Mouse (Mus musculus) hindbrain, embryonic 11.5 days (tissue): Measurements from ENCODE around the gene Ythdf2. TPM values are rescaled to one million over a fixed set of nuclear protein-coding genes. Genes with fewer than 3 reads are reported as not detected.

Source experiments
- ATAC-seq: fragments of 200-750 bp; cut with Nextera tagmentation; 2 replicates; pipeline ENCODE4 v1.8.0; 2017; ENCODE audit warnings: mild to moderate bottlenecking, moderate TSS enrichment, moderate library complexity; ENCODE audit not compliant: low FRiP score
- DNase-seq: peaks from one replicate; pipeline ENCODE4 v3.0.0-alpha.2; 2015; ENCODE audit warnings: low spot score
- H3K27ac ChIP-seq: fragments of 300-500 bp; sonication (generic); 2 replicates; pipeline ENCODE4 v1.5.1; 2014; ENCODE audit warnings: mild to moderate bottlenecking, low read depth, low read length
- H3K27me3 ChIP-seq: fragments of 300-500 bp; sonication (generic); 2 replicates; pipeline ENCODE4 v1.6.1; 2014; ENCODE audit warnings: mild to moderate bottlenecking, low read length, moderate library complexity, mixed read lengths; ENCODE audit not compliant: control insufficient read depth, insufficient read depth
- H3K36me3 ChIP-seq: fragments of 300-500 bp; sonication (generic); 2 replicates; pipeline ENCODE4 v1.6.1; 2014; ENCODE audit warnings: mild to moderate bottlenecking, low read length, moderate library complexity, mixed read lengths; ENCODE audit not compliant: control insufficient read depth, insufficient read depth
- H3K4me1 ChIP-seq: fragments of 300-500 bp; sonication (generic); replicated peaks from 2 replicates; pipeline ENCODE4 v1.6.1; 2014; ENCODE audit warnings: low read length, mixed read lengths; ENCODE audit not compliant: control insufficient read depth, insufficient read depth
- H3K4me2 ChIP-seq: fragments of 300-500 bp; sonication (generic); replicated peaks from 2 replicates; pipeline ENCODE4 v1.6.1; 2014; ENCODE audit warnings: mild to moderate bottlenecking, low read depth, low read length
- H3K4me3 ChIP-seq: fragments of 300-500 bp; sonication (generic); 2 replicates; pipeline ENCODE4 v1.5.1; 2014; ENCODE audit warnings: low read depth, low read length
- H3K9ac ChIP-seq: fragments of 300-500 bp; sonication (generic); 2 replicates; pipeline ENCODE4 v1.6.1; 2014; ENCODE audit warnings: low read depth, low read length
- H3K9me3 ChIP-seq: fragments of 300-500 bp; sonication (generic); 2 replicates; pipeline ENCODE4 v1.6.1; 2016; ENCODE audit warnings: low read length; ENCODE audit not compliant: control insufficient read depth
- whole genome bisulfite sequencing: fragments of 180-500 bp; shearing (Covaris S2); extraction: QIAGEN DNeasy Blood & Tissue Kit; methylation state at CpG from one replicate; pipeline ENCODE4 v1.1.7; 2014; 5-methylcytosine and 5-hydroxymethylcytosine counted together
- polyA plus RNA-seq: library from polyadenylated mRNA; unstranded; fragments of >200 nt; fragmentation: Nextera tagmentation; extraction: Ambion mirVana; gene quantifications from 2 replicates; pipeline ENCODE4 v1.2.1, GENCODE M21; 2014

Gene Ythdf2
- polyA plus RNA-seq, 1 experiment from 2014 or later = 161 TPM

DNA sequence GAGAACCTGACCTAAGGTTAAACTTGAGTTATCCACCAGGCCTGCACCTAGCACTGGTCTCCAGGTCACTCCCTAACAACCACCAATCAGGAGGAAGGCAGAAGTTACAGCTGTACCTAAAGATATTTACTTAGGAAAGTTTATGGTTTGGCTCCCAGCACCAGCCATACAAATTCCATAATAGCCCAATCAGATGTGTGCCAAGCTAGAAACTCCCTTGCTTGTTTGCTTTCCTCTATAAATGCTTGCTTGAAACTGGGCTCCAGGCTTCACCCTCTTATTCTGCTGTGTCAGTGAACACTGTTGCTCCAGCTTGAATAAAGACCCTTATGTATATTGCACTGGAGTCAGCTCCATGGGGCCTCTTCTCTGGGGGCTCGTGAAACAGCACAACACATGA is 60.4 kb downstream of the Ythdf2 start:
- Histone ChIP-seq H3K9ac (no peak overlapping the region), H3K4me1 (no peaks in the 10 kb centered on the region), H3K27ac (no peak overlapping the region), H3K9me3 (no peaks in the 10 kb centered on the region), H3K27me3 (no peaks in the 10 kb centered on the region), H3K36me3 (no peaks in the 10 kb centered on the region), H3K4me3 (no peak overlapping the region), H3K4me2 (no peak overlapping the region)
- DNase-seq (no peak), ATAC-seq (no peak)
- WGBS = 74% methylated on average over 1 of the region's 1 CpGs

- Histone ChIP-seq H3K4me3 (no peak overlapping the region), H3K9me3 (no peaks in the 10 kb centered on the region), H3K36me3 (no peaks in the 10 kb centered on the region), H3K4me1 (no peaks in the 10 kb centered on the region), H3K9ac (no peak overlapping the region), H3K4me2 (no peak overlapping the region), H3K27me3 (peaks cover 39% of the 10 kb centered on the region), H3K27ac (no peak overlapping the region)
- no peak for ATAC-seq
- DNase-seq = no peak
- WGBS = 75% methylated on average over 5 of the region's 5 CpGs
Observed at GRCm38 (mm10) chr4:132146201-132146600, 65.9 kb downstream of the Ythdf2 start.

DNA sequence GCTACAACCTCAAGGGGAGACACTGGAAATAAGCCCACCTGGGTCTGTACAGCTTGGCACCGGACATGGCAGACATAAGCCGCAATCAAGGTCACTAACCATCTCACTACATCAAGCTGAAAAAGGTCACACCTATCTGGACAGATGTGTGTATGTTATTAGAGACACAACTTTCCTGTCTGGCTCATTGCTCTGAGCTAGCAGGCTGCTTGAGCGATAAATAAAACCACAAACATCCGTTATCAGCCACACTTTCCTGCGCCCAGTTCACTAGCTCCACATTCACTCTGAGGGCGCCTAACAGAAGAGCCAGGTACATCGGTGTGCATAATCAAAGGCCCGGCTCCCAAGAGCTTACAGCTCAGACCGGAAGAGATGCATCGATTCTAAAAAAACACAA is 67.0 kb downstream of the Ythdf2 start:
- H3K4me3 ChIP-seq = no peak overlapping the region
- peaks cover 39% of the 10 kb centered on the region for H3K27me3 ChIP-seq
- no peak overlapping the region for H3K4me2 ChIP-seq
- WGBS = 38% methylated on average over 10 of the region's 10 CpGs
- no peaks in the 10 kb centered on the region for H3K9me3 ChIP-seq
- ATAC-seq (no peak), DNase-seq (peak; percentile 5)
- no peaks in the 10 kb centered on the region for H3K4me1 ChIP-seq
- no peaks in the 10 kb centered on the region for H3K36me3 ChIP-seq
- H3K27ac ChIP-seq = no peak overlapping the region
- H3K9ac ChIP-seq = no peak overlapping the region

GRCm38 (mm10) chr4:132144080-132144841 is 67.8 kb downstream of the Ythdf2 start, which contains the start of gene Oprd1:
TSS of gene Oprd1 (minus strand) at chr4:132144486.
- Histone ChIP-seq H3K4me3 (peak within 1 kb of the TSS; percentile 37), H3K4me1 (no peaks in the 10 kb centered on the region), H3K27ac (no peak within 1 kb of the TSS), H3K4me2 (peak within 1 kb of the TSS; percentile 76), H3K9me3 (no peaks in the 10 kb centered on the region), H3K9ac (no peak within 1 kb of the TSS), H3K36me3 (no peaks in the 10 kb centered on the region), H3K27me3 (peaks cover 39% of the 10 kb centered on the region)
- WGBS = under 1% methylated on average over 78 of the region's 89 CpGs
- no peak for ATAC-seq
- DNase-seq = peak; percentile 42

DNA sequence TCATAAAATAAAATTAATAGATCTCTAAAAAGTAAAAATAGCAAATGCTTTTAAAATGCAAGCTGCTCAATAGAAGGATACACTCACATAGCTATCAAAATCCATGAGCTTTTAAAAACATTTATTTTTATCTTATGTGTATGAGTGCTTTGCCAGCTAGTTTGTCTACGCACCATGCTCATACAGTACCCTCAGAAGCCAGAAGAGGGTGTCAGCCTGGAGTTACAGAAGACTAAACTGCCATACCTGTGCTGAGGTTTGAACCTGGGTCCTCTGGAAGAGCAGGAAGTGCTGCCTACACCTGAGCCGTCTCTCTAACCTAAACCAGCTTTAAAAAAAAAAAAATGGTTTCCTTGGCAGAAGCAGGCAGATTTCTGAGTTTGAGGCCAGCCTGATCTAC is 73.5 kb downstream of the Ythdf2 start:
- no peak for ATAC-seq

DNA sequence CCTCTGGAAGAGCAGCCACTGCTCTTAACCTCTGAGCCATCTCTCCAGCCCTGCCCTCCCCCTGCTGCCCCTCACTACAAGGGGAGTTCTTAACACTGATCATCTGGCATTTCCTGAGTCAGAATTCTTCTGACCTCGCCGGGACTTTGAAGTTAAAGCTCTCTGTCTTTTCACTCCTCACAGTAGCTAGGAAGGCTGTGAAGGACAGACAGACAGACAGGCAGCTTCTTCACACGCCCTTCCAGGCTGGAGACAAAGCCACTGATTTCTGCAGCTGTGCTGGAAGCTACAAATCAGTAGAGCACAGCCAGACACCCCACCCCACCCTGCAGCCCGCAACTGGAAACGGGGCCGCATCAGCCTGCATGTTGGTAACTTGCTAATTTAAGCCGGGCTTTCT is 75.1 kb downstream of the Ythdf2 start:
- Histone ChIP-seq H3K27me3 (no peaks in the 10 kb centered on the region), H3K27ac (no peak overlapping the region), H3K9ac (no peak overlapping the region), H3K4me3 (no peak overlapping the region), H3K9me3 (no peaks in the 10 kb centered on the region), H3K36me3 (no peaks in the 10 kb centered on the region), H3K4me2 (no peak overlapping the region), H3K4me1 (no peaks in the 10 kb centered on the region)
- 79% methylated on average over 7 of the region's 7 CpGs for WGBS
- ATAC-seq = no peak
- DNase-seq = no peak

More for the DNA sequence above, 73.5 kb downstream of the Ythdf2 start:
- no peak overlapping the region for H3K27ac ChIP-seq
- H3K36me3 ChIP-seq = no peaks in the 10 kb centered on the region
- no peaks in the 10 kb centered on the region for H3K4me1 ChIP-seq
- no peak overlapping the region for H3K4me3 ChIP-seq
- H3K9ac ChIP-seq = no peak overlapping the region
- H3K4me2 ChIP-seq = no peak overlapping the region
- WGBS = 93% methylated on average over 2 of the region's 2 CpGs
- H3K9me3 ChIP-seq = no peaks in the 10 kb centered on the region
- peaks cover 16% of the 10 kb centered on the region for H3K27me3 ChIP-seq
- DNase-seq = no peak

Other genes starting within 250 kb of the Ythdf2 start
- 0.06 and 0.08 TPM in 2 replicates for gene Gm10300, start 137.6 kb downstream of the Ythdf2 start, polyA plus RNA-seq
- 208 and 223 TPM in 2 replicates for gene Epb41, start 137.0 kb downstream of the Ythdf2 start, polyA plus RNA-seq
- 0.06 TPM in 1 of 2 replicates, not detected in the other for gene Oprd1, start 67.8 kb downstream of the Ythdf2 start, polyA plus RNA-seq
- 38.4 and 41.4 TPM in 2 replicates for gene Gmeb1, start 49.3 kb upstream of the Ythdf2 start, polyA plus RNA-seq
- 60.5 and 65.0 TPM in 2 replicates for gene Taf12, start 62.1 kb upstream of the Ythdf2 start, polyA plus RNA-seq
- gene Rab42, start 91.1 kb upstream of the Ythdf2 start, polyA plus RNA-seq = 0.39 and 0.61 TPM in 2 replicates
- 85.6 and 87.0 TPM in 2 replicates for gene Trnau1ap, start 117.2 kb upstream of the Ythdf2 start, polyA plus RNA-seq
- 51.3 and 53.6 TPM in 2 replicates for gene Rcc1, start 141.3 kb upstream of the Ythdf2 start, polyA plus RNA-seq
- gene Phactr4, start 210.2 kb upstream of the Ythdf2 start, polyA plus RNA-seq = 23.3 and 27.2 TPM in 2 replicates